Mouse (Mus musculus) liver, embryonic 15.5 days (tissue): ENCODE measurements around the gene Mllt6. TPM values are rescaled to one million over a fixed set of nuclear protein-coding genes. Genes with fewer than 3 reads are reported as not detected.

Experiments
- ATAC-seq: fragments of 200-750 bp; cut with Nextera tagmentation; 2 replicates; pipeline ENCODE4 v1.8.0; 2017; ENCODE audit warnings: moderate number of reproducible peaks, mild to moderate bottlenecking, moderate library complexity; ENCODE audit not compliant: insufficient read depth
- H3K27ac ChIP-seq: fragments of 300-500 bp; sonication (generic); replicated peaks from 2 replicates; pipeline ENCODE4 v1.5.1; 2015; ENCODE audit warnings: mild to moderate bottlenecking, inconsistent platforms
- H3K27me3 ChIP-seq: fragments of 300-500 bp; sonication (generic); 2 replicates; pipeline ENCODE4 v1.6.1; 2015; ENCODE audit warnings: mild to moderate bottlenecking, inconsistent platforms
- H3K36me3 ChIP-seq: fragments of 300-500 bp; sonication (generic); replicated peaks from 2 replicates; pipeline ENCODE4 v1.6.1; 2015; ENCODE audit warnings: moderate library complexity, mild to moderate bottlenecking, inconsistent platforms
- H3K4me1 ChIP-seq: fragments of 300-500 bp; sonication (generic); replicated peaks from 2 replicates; pipeline ENCODE4 v1.6.1; 2015; ENCODE audit warnings: inconsistent platforms
- H3K4me2 ChIP-seq: fragments of 300-500 bp; sonication (generic); 2 replicates; pipeline ENCODE4 v1.6.1; 2015; ENCODE audit warnings: moderate library complexity, mild to moderate bottlenecking, inconsistent platforms
- H3K4me3 ChIP-seq: fragments of 300-500 bp; sonication (generic); replicated peaks from 2 replicates; pipeline ENCODE4 v1.5.1; 2015; ENCODE audit warnings: mild to moderate bottlenecking, inconsistent platforms
- H3K9ac ChIP-seq: fragments of 300-500 bp; sonication (generic); 2 replicates; pipeline ENCODE4 v1.6.1; 2015; ENCODE audit warnings: moderate library complexity, mild to moderate bottlenecking, inconsistent platforms
- H3K9me3 ChIP-seq: fragments of 300-500 bp; sonication (generic); replicated peaks from 2 replicates; pipeline ENCODE4 v1.6.1; 2016; ENCODE audit warnings: inconsistent platforms
- WGBS: fragments of 180-500 bp; shearing (Covaris S2); methylation state at CpG from one replicate; pipeline ENCODE4 v1.1.7; 2015; ENCODE audit warnings: mixed read lengths; ENCODE audit not compliant: insufficient replicate concordance; 5-methylcytosine and 5-hydroxymethylcytosine counted together
- polyA plus RNA-seq: library from polyadenylated mRNA; unstranded; fragments of >200 nt; fragmentation: Nextera tagmentation; extraction: Ambion mirVana; gene quantifications from 2 replicates; pipeline ENCODE4 v1.2.1, GENCODE M21; 2015

Gene Mllt6
- 0.16 and 0.20 TPM in 2 replicates for polyA plus RNA-seq

GRCm38 (mm10) chr11:97662893-97663527 is at the start of gene Mllt6:
Gene Mllt6, plus strand, starts transcription at chr11:97663414.
- Histone ChIP-seq H3K27me3 (peaks cover 89% of the 10 kb centered on the region), H3K9me3 (no peaks in the 10 kb centered on the region), H3K4me2 (peak within 1 kb of the TSS; percentile 75), H3K27ac (no peak within 1 kb of the TSS), H3K36me3 (no peaks in the 10 kb centered on the region), H3K4me3 (peak within 1 kb of the TSS; percentile 60), H3K9ac (peak within 1 kb of the TSS; percentile 37; the same call in 1 of the 2 replicates), H3K4me1 (peaks cover 43% of the 10 kb centered on the region)
- WGBS: under 1% methylated on average over 52 of the region's 76 CpGs
- no peak for ATAC-seq

GRCm38 (mm10) chr11:97615276-97615675 is 47.9 kb upstream of the Mllt6 start:
- ATAC-seq: no peak
- Histone ChIP-seq H3K9ac (no peak overlapping the region), H3K9me3 (no peaks in the 10 kb centered on the region), H3K4me2 (no peak overlapping the region), H3K4me3 (no peak overlapping the region), H3K27ac (no peak overlapping the region), H3K36me3 (no peaks in the 10 kb centered on the region), H3K4me1 (peaks cover 5% of the 10 kb centered on the region), H3K27me3 (peaks cover 45% of the 10 kb centered on the region)
- WGBS: 56% methylated on average over 4 of the region's 4 CpGs

GRCm38 (mm10) chr11:97618368-97618767 is 44.8 kb upstream of the Mllt6 start:
- ATAC-seq: no peak
- H3K36me3 ChIP-seq: no peaks in the 10 kb centered on the region
- peaks cover 5% of the 10 kb centered on the region for H3K4me1 ChIP-seq
- no peaks in the 10 kb centered on the region for H3K9me3 ChIP-seq
- H3K27me3 ChIP-seq: peaks cover 49% of the 10 kb centered on the region
- 32% methylated on average over 11 of the region's 11 CpGs for WGBS
- no peak overlapping the region for H3K4me2 ChIP-seq
- no peak overlapping the region for H3K27ac ChIP-seq
- no peak overlapping the region for H3K4me3 ChIP-seq
- no peak overlapping the region for H3K9ac ChIP-seq

- 39% methylated on average over 5 of the region's 5 CpGs for WGBS
- Histone ChIP-seq H3K27me3 (peaks cover 59% of the 10 kb centered on the region), H3K4me2 (no peak overlapping the region), H3K4me3 (no peak overlapping the region), H3K27ac (no peak overlapping the region), H3K4me1 (peaks cover 5% of the 10 kb centered on the region), H3K36me3 (no peaks in the 10 kb centered on the region), H3K9me3 (no peaks in the 10 kb centered on the region), H3K9ac (no peak overlapping the region)
- ATAC-seq: no peak
These were observed 43.8 kb upstream of the Mllt6 start for GRCm38 (mm10) chr11:97619391-97619795.

- WGBS: 3% methylated on average over 6 of the region's 6 CpGs
- Histone ChIP-seq H3K27ac (no peak overlapping the region), H3K36me3 (no peaks in the 10 kb centered on the region), H3K9ac (no peak overlapping the region), H3K4me1 (peaks cover 7% of the 10 kb centered on the region), H3K9me3 (no peaks in the 10 kb centered on the region), H3K27me3 (peaks cover 68% of the 10 kb centered on the region), H3K4me2 (no peak overlapping the region), H3K4me3 (no peak overlapping the region)
- ATAC-seq: no peak
These were observed 40.8 kb upstream of the Mllt6 start for GRCm38 (mm10) chr11:97622440-97622839.

- peaks cover 68% of the 10 kb centered on the region for H3K27me3 ChIP-seq
- peaks cover 8% of the 10 kb centered on the region for H3K4me1 ChIP-seq
- no peak for ATAC-seq
- no peak overlapping the region for H3K4me2 ChIP-seq
- no peaks in the 10 kb centered on the region for H3K36me3 ChIP-seq
- H3K4me3 ChIP-seq: no peak overlapping the region
- H3K27ac ChIP-seq: no peak overlapping the region
- 39% methylated on average over 9 of the region's 9 CpGs for WGBS
- no peaks in the 10 kb centered on the region for H3K9me3 ChIP-seq
- no peak overlapping the region for H3K9ac ChIP-seq
These were observed 40.0 kb upstream of the Mllt6 start for GRCm38 (mm10) chr11:97623166-97623565.

- Histone ChIP-seq H3K9me3 (no peaks in the 10 kb centered on the region), H3K27me3 (peaks cover 80% of the 10 kb centered on the region), H3K27ac (no peak overlapping the region), H3K4me3 (no peak overlapping the region), H3K4me1 (peaks cover 21% of the 10 kb centered on the region), H3K4me2 (no peak overlapping the region), H3K9ac (no peak overlapping the region), H3K36me3 (no peaks in the 10 kb centered on the region)
- ATAC-seq: no peak
- WGBS: 27% methylated on average over 5 of the region's 5 CpGs
These were observed 37.7 kb upstream of the Mllt6 start for GRCm38 (mm10) chr11:97625551-97625950.

- ATAC-seq: no peak
- Histone ChIP-seq H3K4me2 (no peak overlapping the region), H3K27me3 (peaks cover 89% of the 10 kb centered on the region), H3K4me1 (peaks cover 21% of the 10 kb centered on the region), H3K4me3 (no peak overlapping the region), H3K9ac (no peak overlapping the region), H3K9me3 (no peaks in the 10 kb centered on the region), H3K27ac (no peak overlapping the region), H3K36me3 (no peaks in the 10 kb centered on the region)
- WGBS: 20% methylated on average over 13 of the region's 13 CpGs
These were observed 36.8 kb upstream of the Mllt6 start for GRCm38 (mm10) chr11:97626431-97626830.

GRCm38 (mm10) chr11:97626850-97627249 is 36.4 kb upstream of the Mllt6 start:
- Histone ChIP-seq H3K4me3 (no peak overlapping the region), H3K9ac (no peak overlapping the region), H3K27me3 (peaks cover 93% of the 10 kb centered on the region), H3K4me2 (no peak overlapping the region), H3K36me3 (no peaks in the 10 kb centered on the region), H3K9me3 (no peaks in the 10 kb centered on the region), H3K4me1 (peaks cover 21% of the 10 kb centered on the region), H3K27ac (no peak overlapping the region)
- WGBS: 20% methylated on average over 10 of the region's 10 CpGs
- no peak for ATAC-seq

- Histone ChIP-seq H3K27me3 (peaks cover 94% of the 10 kb centered on the region), H3K4me2 (no peak overlapping the region; the same call in 1 of the 2 replicates), H3K9me3 (no peaks in the 10 kb centered on the region), H3K27ac (no peak overlapping the region), H3K9ac (no peak overlapping the region), H3K4me3 (peak overlapping the region; percentile 58; the same call in 1 of the 2 replicates), H3K4me1 (peaks cover 21% of the 10 kb centered on the region), H3K36me3 (no peaks in the 10 kb centered on the region)
- WGBS: 14% methylated on average over 30 of the region's 30 CpGs
- no peak for ATAC-seq
These were observed 35.5 kb upstream of the Mllt6 start for GRCm38 (mm10) chr11:97627556-97628302.

GRCm38 (mm10) chr11:97628303-97628567 is 35.0 kb upstream of the Mllt6 start:
- Histone ChIP-seq H3K27ac (no peak overlapping the region), H3K36me3 (no peaks in the 10 kb centered on the region), H3K27me3 (peaks cover 91% of the 10 kb centered on the region), H3K9ac (no peak overlapping the region), H3K4me2 (peak overlapping the region; percentile 76), H3K4me1 (peaks cover 21% of the 10 kb centered on the region), H3K9me3 (no peaks in the 10 kb centered on the region), H3K4me3 (peak overlapping the region; percentile 58)
- ATAC-seq: no peak
- 4% methylated on average over 28 of the region's 28 CpGs for WGBS
